Mouse (Mus musculus): ENCODE measurements around the gene Kdm4b. TPM values are rescaled to one million over a fixed set of nuclear protein-coding genes. Genes with fewer than 3 reads are reported as not detected.

Kdm4b gene
- polyA plus RNA-seq, 1 experiment from 2014 or later = 33.7 TPM

DNA sequence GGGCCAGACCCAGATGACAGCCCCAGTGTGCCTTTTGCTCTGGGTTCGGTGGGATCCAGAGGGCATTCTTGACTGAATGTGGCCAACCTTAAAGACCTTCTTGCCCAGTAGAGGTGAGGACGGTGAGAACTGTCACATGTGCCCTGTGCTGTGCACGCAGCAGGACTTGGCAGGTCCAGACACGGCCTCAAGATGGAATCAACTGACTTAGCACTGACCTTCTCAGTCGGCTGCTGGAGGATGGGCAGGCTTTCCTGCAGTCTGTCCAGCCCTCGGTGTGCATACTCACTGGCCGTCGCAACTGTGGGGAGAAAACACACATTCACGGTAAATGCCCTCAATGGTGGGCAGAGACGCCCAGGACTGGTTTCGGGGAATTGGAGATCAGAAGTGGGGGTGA lies 39.9 kb upstream of the Kdm4b start:
- Histone ChIP-seq H3K9ac (ENCODE audit: low read depth, low read length) (no peak overlapping the region), H3K27ac (ENCODE audit: low read depth, low read length) (no peak overlapping the region), H3K9me3 (ENCODE audit: control insufficient read depth, low read length) (no peaks in the 10 kb centered on the region), H3K36me3 (ENCODE audit: control insufficient read depth, insufficient read depth, low read length) (no peaks in the 10 kb centered on the region), H3K4me3 (ENCODE audit: low read depth, low read length) (no peak overlapping the region), H3K4me1 (replicated peaks; ENCODE audit: control insufficient read depth, insufficient read depth, low read length) (peaks cover 7% of the 10 kb centered on the region), H3K27me3 (ENCODE audit: control insufficient read depth, insufficient read depth, low read length) (no peaks in the 10 kb centered on the region), H3K4me2 (replicated peaks; ENCODE audit: low read depth, low read length) (no peak overlapping the region)
- no peak for DNase-seq (ENCODE audit: low spot score)
- ATAC-seq (ENCODE audit: low FRiP score) = no peak
- WGBS = 96% methylated on average over 11 of the region's 11 CpGs

GRCm38 (mm10) chr17:56287830-56288229 lies 38.0 kb upstream of the Kdm4b start:
- Histone ChIP-seq H3K9ac (ENCODE audit: low read depth, low read length) (no peak overlapping the region), H3K9me3 (ENCODE audit: control insufficient read depth, low read length) (no peaks in the 10 kb centered on the region), H3K36me3 (ENCODE audit: control insufficient read depth, insufficient read depth, low read length) (no peaks in the 10 kb centered on the region), H3K27ac (ENCODE audit: low read depth, low read length) (0 out of 2 replicates have a peak overlapping the region, but pooled peaks have one; percentile 30), H3K27me3 (ENCODE audit: control insufficient read depth, insufficient read depth, low read length) (no peaks in the 10 kb centered on the region), H3K4me1 (replicated peaks; ENCODE audit: control insufficient read depth, insufficient read depth, low read length) (peaks cover 7% of the 10 kb centered on the region), H3K4me3 (ENCODE audit: low read depth, low read length) (no peak overlapping the region), H3K4me2 (replicated peaks; ENCODE audit: low read depth, low read length) (no peak overlapping the region)
- 63% methylated on average over 3 of the region's 3 CpGs for WGBS
- no peak for DNase-seq (ENCODE audit: low spot score)
- no peak for ATAC-seq (ENCODE audit: low FRiP score)

- no peak for DNase-seq (ENCODE audit: low spot score)
- 48% methylated on average over 3 of the region's 3 CpGs for WGBS
- Histone ChIP-seq H3K9ac (ENCODE audit: low read depth, low read length) (peak overlapping the region; percentile 35; the same call in 1 of the 2 replicates), H3K4me1 (replicated peaks; ENCODE audit: control insufficient read depth, insufficient read depth, low read length) (peaks cover 7% of the 10 kb centered on the region), H3K27ac (ENCODE audit: low read depth, low read length) (peak overlapping the region; percentile 76; the same call in 1 of the 2 replicates), H3K4me2 (replicated peaks; ENCODE audit: low read depth, low read length) (peak overlapping the region; percentile 56), H3K4me3 (ENCODE audit: low read depth, low read length) (peak overlapping the region; percentile 39), H3K27me3 (ENCODE audit: control insufficient read depth, insufficient read depth, low read length) (no peaks in the 10 kb centered on the region), H3K9me3 (ENCODE audit: control insufficient read depth, low read length) (no peaks in the 10 kb centered on the region), H3K36me3 (ENCODE audit: control insufficient read depth, insufficient read depth, low read length) (no peaks in the 10 kb centered on the region)
- no peak for ATAC-seq (ENCODE audit: low FRiP score)
These were observed 37.0 kb upstream of the Kdm4b start for GRCm38 (mm10) chr17:56288866-56289265.

GRCm38 (mm10) chr17:56289371-56290331 lies 36.2 kb upstream of the Kdm4b start:
- Histone ChIP-seq H3K27me3 (ENCODE audit: control insufficient read depth, insufficient read depth, low read length) (no peaks in the 10 kb centered on the region), H3K4me3 (ENCODE audit: low read depth, low read length) (peak overlapping the region; percentile 39), H3K27ac (ENCODE audit: low read depth, low read length) (peak overlapping the region; percentile 76), H3K9me3 (ENCODE audit: control insufficient read depth, low read length) (no peaks in the 10 kb centered on the region), H3K9ac (ENCODE audit: low read depth, low read length) (peak overlapping the region; percentile 47), H3K36me3 (ENCODE audit: control insufficient read depth, insufficient read depth, low read length) (no peaks in the 10 kb centered on the region), H3K4me2 (replicated peaks; ENCODE audit: low read depth, low read length) (peak overlapping the region; percentile 56), H3K4me1 (replicated peaks; ENCODE audit: control insufficient read depth, insufficient read depth, low read length) (peaks cover 7% of the 10 kb centered on the region)
- 3% methylated on average over 23 of the region's 23 CpGs for WGBS
- ATAC-seq (ENCODE audit: low FRiP score) (peak; percentile 15; the same call in 1 of the 2 replicates), DNase-seq (ENCODE audit: low spot score) (peak; percentile 66)

DNA sequence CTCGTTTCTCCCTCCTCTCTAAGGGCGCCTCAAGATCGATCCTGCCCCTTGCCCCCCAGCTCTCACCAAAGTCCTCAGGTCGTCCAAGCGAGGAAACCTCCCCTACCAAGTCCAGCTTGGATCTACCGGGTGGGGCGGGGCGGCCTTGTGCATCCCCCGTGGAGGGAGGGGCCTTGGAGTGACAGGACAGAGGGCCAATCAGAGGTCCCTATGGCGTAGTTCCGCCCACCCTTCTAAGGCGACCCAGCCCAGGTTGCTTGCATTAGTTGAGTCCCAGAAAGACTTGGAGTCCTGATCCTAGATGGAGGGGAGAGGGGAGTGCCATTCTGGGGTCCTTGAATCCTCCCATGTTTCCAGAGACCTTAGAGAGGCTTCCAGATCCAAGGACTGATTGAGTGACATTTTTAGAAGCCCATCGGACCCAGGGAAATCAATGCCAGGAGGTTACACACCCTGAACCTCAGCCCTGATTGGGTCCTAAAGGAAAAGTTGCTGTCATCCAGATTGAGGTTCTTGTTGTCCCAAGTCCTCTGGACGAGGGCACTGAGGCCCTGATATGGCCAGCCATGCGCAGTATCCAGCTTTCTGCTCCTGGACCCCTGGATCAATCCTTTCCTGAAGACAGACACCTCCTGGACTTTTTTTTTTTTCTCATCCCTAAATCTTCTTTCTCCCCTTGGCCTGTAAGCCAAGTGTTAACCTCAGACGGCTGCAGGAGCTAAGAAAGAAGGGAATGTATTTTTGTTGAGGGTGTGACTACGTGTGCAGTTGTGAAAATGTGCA lies 35.3 kb upstream of the Kdm4b start:
- peak; percentile 72 for ATAC-seq (ENCODE audit: low FRiP score)
- no peaks in the 10 kb centered on the region for H3K9me3 ChIP-seq (ENCODE audit: control insufficient read depth, low read length)
- H3K4me3 ChIP-seq (ENCODE audit: low read depth, low read length) = peak overlapping the region; percentile 39
- H3K4me2 ChIP-seq (replicated peaks; ENCODE audit: low read depth, low read length) = peak overlapping the region; percentile 56
- H3K4me1 ChIP-seq (replicated peaks; ENCODE audit: control insufficient read depth, insufficient read depth, low read length) = peaks cover 7% of the 10 kb centered on the region
- DNase-seq (ENCODE audit: low spot score) = peak; percentile 92
- no peaks in the 10 kb centered on the region for H3K27me3 ChIP-seq (ENCODE audit: control insufficient read depth, insufficient read depth, low read length)
- H3K27ac ChIP-seq (ENCODE audit: low read depth, low read length) = peak overlapping the region; percentile 76
- H3K36me3 ChIP-seq (ENCODE audit: control insufficient read depth, insufficient read depth, low read length) = no peaks in the 10 kb centered on the region
- peak overlapping the region; percentile 47 for H3K9ac ChIP-seq (ENCODE audit: low read depth, low read length)
- WGBS = 4% methylated on average over 17 of the region's 17 CpGs

DNA sequence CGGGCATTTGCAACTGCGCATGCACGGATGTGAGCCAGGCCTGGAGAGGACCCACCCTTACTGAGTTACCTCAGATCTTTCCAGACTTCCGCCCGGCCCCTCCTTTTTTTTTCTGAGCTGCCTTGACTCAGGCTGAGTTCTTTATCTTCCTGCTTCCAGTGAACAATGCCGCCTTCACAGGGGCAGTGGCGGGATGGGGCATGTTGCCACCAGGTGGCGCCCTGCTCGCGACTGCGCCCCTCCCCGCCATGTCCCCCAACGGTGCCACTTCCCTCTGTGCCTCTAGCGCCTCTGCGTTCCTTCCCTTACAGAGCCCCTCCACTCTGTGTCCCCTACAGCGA lies 34.7 kb upstream of the Kdm4b start:
- 0% methylated on average over 16 of the region's 16 CpGs for WGBS
- Histone ChIP-seq H3K4me1 (replicated peaks; ENCODE audit: control insufficient read depth, insufficient read depth, low read length) (peaks cover 7% of the 10 kb centered on the region), H3K36me3 (ENCODE audit: control insufficient read depth, insufficient read depth, low read length) (no peaks in the 10 kb centered on the region), H3K4me2 (replicated peaks; ENCODE audit: low read depth, low read length) (peak overlapping the region; percentile 56), H3K27me3 (ENCODE audit: control insufficient read depth, insufficient read depth, low read length) (no peaks in the 10 kb centered on the region), H3K27ac (ENCODE audit: low read depth, low read length) (peak overlapping the region; percentile 76), H3K9me3 (ENCODE audit: control insufficient read depth, low read length) (no peaks in the 10 kb centered on the region), H3K4me3 (ENCODE audit: low read depth, low read length) (peak overlapping the region; percentile 12; the same call in 1 of the 2 replicates), H3K9ac (ENCODE audit: low read depth, low read length) (peak overlapping the region; percentile 52)
- ATAC-seq (ENCODE audit: low FRiP score) (peak; percentile 86), DNase-seq (ENCODE audit: low spot score) (peak; percentile 91)

- H3K9me3 ChIP-seq (ENCODE audit: control insufficient read depth, low read length) = no peaks in the 10 kb centered on the region
- H3K27ac ChIP-seq (ENCODE audit: low read depth, low read length) = no peak overlapping the region
- 0 out of 2 replicates have a peak, but pooled peaks have one; percentile 3 for ATAC-seq (ENCODE audit: low FRiP score)
- H3K9ac ChIP-seq (ENCODE audit: low read depth, low read length) = no peak overlapping the region
- H3K27me3 ChIP-seq (ENCODE audit: control insufficient read depth, insufficient read depth, low read length) = no peaks in the 10 kb centered on the region
- no peak overlapping the region for H3K4me3 ChIP-seq (ENCODE audit: low read depth, low read length)
- H3K36me3 ChIP-seq (ENCODE audit: control insufficient read depth, insufficient read depth, low read length) = no peaks in the 10 kb centered on the region
- H3K4me1 ChIP-seq (replicated peaks; ENCODE audit: control insufficient read depth, insufficient read depth, low read length) = peaks cover 7% of the 10 kb centered on the region
- H3K4me2 ChIP-seq (replicated peaks; ENCODE audit: low read depth, low read length) = no peak overlapping the region
- DNase-seq (ENCODE audit: low spot score) = no peak
- 66% methylated on average over 7 of the region's 7 CpGs for WGBS
These were observed 33.9 kb upstream of the Kdm4b start for GRCm38 (mm10) chr17:56291826-56292475.

GRCm38 (mm10) chr17:56292531-56293222 lies 33.2 kb upstream of the Kdm4b start, which contains the start of gene Plin3:
Plin3 (minus strand) TSS chr17:56292873.
- 87% methylated on average over 4 of the region's 4 CpGs for WGBS

More at GRCm38 (mm10) chr17:56292531-56293222, 33.2 kb upstream of the Kdm4b start, which contains the start of gene Plin3:
- Histone ChIP-seq H3K36me3 (ENCODE audit: control insufficient read depth, insufficient read depth, low read length) (no peaks in the 10 kb centered on the region), H3K27me3 (ENCODE audit: control insufficient read depth, insufficient read depth, low read length) (no peaks in the 10 kb centered on the region), H3K4me3 (ENCODE audit: low read depth, low read length) (no peak within 1 kb of the TSS), H3K4me2 (replicated peaks; ENCODE audit: low read depth, low read length) (no peak within 1 kb of the TSS), H3K9me3 (ENCODE audit: control insufficient read depth, low read length) (no peaks in the 10 kb centered on the region), H3K27ac (ENCODE audit: low read depth, low read length) (no peak within 1 kb of the TSS), H3K9ac (ENCODE audit: low read depth, low read length) (no peak within 1 kb of the TSS), H3K4me1 (replicated peaks; ENCODE audit: control insufficient read depth, insufficient read depth, low read length) (peaks cover 7% of the 10 kb centered on the region)
- ATAC-seq (ENCODE audit: low FRiP score) (no peak), DNase-seq (ENCODE audit: low spot score) (no peak)
